Mouse (Mus musculus) forebrain, postnatal 0 days (tissue): Measurements from ENCODE around the gene Pou2f3. TPM values are rescaled to one million over a fixed set of nuclear protein-coding genes. Genes with fewer than 3 reads are reported as not detected.
"Not testable (repeated sequence)": the region's sequence is repeated elsewhere in the genome, so short reads cannot be mapped to it uniquely, and the experiment has no call there.

Experiments
- ATAC-seq: fragments of 200-750 bp; cut with Nextera tagmentation; 2 replicates; pipeline ENCODE4 v1.8.0; 2017; ENCODE audit warnings: mild to moderate bottlenecking, moderate library complexity
- DNase-seq: peaks from one replicate; pipeline ENCODE4 v3.0.0-alpha.2; 2015
- H3K27ac ChIP-seq: fragments of 300-500 bp; sonication (generic); 2 replicates; pipeline ENCODE4 v1.5.1; 2014; ENCODE audit warnings: low read depth, mild to moderate bottlenecking, antibody characterized with exemption, low read length, moderate library complexity, mixed read lengths
- H3K27me3 ChIP-seq: fragments of 300-500 bp; sonication (generic); 2 replicates; pipeline ENCODE4 v1.6.1; 2014; ENCODE audit warnings: mild to moderate bottlenecking, low read length, mixed read lengths; ENCODE audit not compliant: insufficient read depth
- H3K36me3 ChIP-seq: fragments of 300-500 bp; sonication (generic); 2 replicates; pipeline ENCODE4 v1.6.1; 2014; ENCODE audit warnings: mild to moderate bottlenecking, moderate library complexity; ENCODE audit not compliant: insufficient read depth
- H3K4me1 ChIP-seq: fragments of 300-500 bp; sonication (generic); 2 replicates; pipeline ENCODE4 v1.6.1; 2014; ENCODE audit warnings: antibody characterized with exemption; ENCODE audit not compliant: insufficient read depth
- H3K4me2 ChIP-seq: fragments of 300-500 bp; sonication (generic); 2 replicates; pipeline ENCODE4 v1.6.1; 2014; ENCODE audit warnings: low read depth, mild to moderate bottlenecking, moderate library complexity
- H3K4me3 ChIP-seq: fragments of 300-500 bp; sonication (generic); 2 replicates; pipeline ENCODE4 v1.5.1; 2014; ENCODE audit warnings: low read depth, low read length, mixed read lengths
- H3K9ac ChIP-seq: fragments of 300-500 bp; sonication (generic); 2 replicates; pipeline ENCODE4 v1.6.1; 2014; ENCODE audit warnings: mild to moderate bottlenecking
- H3K9me3 ChIP-seq: fragments of 300-500 bp; sonication (generic); 2 replicates; pipeline ENCODE4 v1.6.1; 2016; ENCODE audit warnings: low read length
- CTCF ChIP-seq: sonication (generic); IDR thresholded peaks from 2 replicates; pipeline ENCODE4 v1.5.1; 2016; ENCODE audit warnings: antibody characterized with exemption, control low read depth, low read depth
- WGBS: fragments of 180-500 bp; shearing (Covaris S2); extraction: QIAGEN DNeasy Blood & Tissue Kit; methylation state at CpG from one replicate; pipeline ENCODE4 v1.1.7; 2014; 5-methylcytosine and 5-hydroxymethylcytosine counted together
- polyA plus RNA-seq: library from polyadenylated mRNA; unstranded; fragments of >200 nt; fragmentation: Nextera tagmentation; extraction: Ambion mirVana; gene quantifications from 2 replicates; pipeline ENCODE4 v1.2.1, GENCODE M21; 2015
- total RNA-seq: library from RNA; depleted of rRNA; stranded (reverse); fragments of >200 nt; gene quantifications from 2 replicates; pipeline ENCODE4 v1.2.3, GENCODE M21; 2014

Gene Pou2f3
- total and polyA plus RNA-seq, 2 experiments from 2014 or later: not detected

DNA sequence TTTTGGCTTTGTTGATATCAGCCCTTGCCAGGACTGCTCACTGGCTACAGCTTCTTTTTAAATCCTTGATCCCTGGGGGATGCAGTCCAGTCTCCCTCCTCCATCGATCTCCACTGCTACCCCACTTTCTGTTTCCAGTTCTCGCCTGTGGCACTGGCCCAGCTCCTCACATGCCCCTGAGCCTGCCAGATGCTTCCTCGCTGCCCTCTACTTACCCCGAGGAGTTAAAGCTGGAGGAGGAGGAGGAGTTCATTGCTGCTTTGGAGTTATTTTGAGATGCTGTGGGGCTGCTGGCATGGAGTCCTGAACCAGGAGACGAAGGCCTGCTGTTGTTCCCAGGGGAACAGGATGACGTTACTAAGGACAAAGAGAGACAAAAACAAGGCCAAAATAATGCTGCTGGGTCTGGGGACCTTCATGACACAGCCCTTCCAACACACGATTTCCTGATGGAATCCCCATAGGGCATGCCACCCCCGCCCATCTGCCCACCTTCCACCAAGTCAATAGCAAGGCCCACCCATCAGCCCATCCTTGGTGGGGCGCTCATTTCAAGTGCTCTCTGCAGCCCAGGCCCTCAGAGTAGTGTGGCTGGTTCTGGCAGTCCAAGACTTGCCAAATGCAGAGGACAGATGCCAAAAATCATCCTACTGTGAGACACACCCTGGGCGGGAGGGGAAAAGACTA, 82.9 kb downstream of the Pou2f3 start:
- H3K4me1 ChIP-seq: no peaks in the 10 kb centered on the region
- no peak overlapping the region for H3K9ac ChIP-seq
- H3K9me3 ChIP-seq: no peaks in the 10 kb centered on the region
- H3K27ac ChIP-seq: no peak overlapping the region
- H3K4me3 ChIP-seq: no peak overlapping the region
- H3K36me3 ChIP-seq: no peaks in the 10 kb centered on the region
- TF ChIP-seq CTCF: no peak
- H3K27me3 ChIP-seq: no peaks in the 10 kb centered on the region
- WGBS: 61% methylated on average over 10 of the region's 10 CpGs
- ATAC-seq (no peak), DNase-seq (no peak)
- no peak overlapping the region for H3K4me2 ChIP-seq

DNA sequence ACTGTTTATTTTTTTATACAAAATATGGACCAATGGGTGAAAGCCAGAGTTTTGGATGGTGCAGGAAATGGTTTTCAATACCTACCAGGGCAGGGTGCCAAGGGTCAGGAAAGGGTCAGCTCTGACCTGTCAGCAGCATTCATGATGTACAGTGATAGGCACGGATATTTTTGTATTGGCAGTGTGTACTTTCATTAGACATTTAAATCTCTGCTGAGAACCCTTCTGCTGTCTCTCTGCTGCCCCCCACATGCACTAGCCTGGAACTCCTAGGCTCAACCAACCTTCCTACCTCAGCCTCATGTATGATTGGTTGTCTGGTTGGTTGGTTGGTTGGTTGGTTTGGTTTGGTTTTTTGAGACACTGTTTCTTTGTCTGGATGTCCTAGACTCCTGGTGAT, 87.8 kb downstream of the Pou2f3 start:
- 36% methylated on average over 1 of the region's 1 CpGs for WGBS
- Histone ChIP-seq H3K9ac (no peak overlapping the region), H3K4me2 (no peak overlapping the region), H3K27ac (no peak overlapping the region), H3K27me3 (no peaks in the 10 kb centered on the region), H3K4me1 (no peaks in the 10 kb centered on the region), H3K36me3 (no peaks in the 10 kb centered on the region), H3K9me3 (no peaks in the 10 kb centered on the region), H3K4me3 (no peak overlapping the region)
- TF ChIP-seq CTCF: peak; percentile 22
- DNase-seq (no peak), ATAC-seq (no peak)

DNA sequence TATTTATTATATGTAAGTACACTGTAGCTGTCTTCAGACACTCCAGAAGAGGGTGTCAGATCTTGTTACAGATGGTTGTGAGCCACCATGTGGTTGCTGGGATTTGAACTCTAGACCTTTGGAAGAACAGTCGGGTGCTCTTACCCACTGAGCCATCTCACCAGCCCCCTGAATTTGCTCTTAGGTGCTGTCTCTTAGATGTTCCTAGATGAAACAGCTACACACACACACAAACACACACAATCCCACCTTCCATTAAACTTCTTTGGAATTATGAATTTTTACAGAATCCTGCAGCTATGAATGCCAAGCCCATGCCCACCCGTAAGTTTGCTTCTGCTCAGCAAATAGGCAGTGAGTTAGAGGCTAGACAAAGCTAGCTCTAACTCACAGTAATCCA, 88.2 kb downstream of the Pou2f3 start:
- H3K4me3 ChIP-seq, H3K4me1 ChIP-seq, DNase-seq, H3K4me2 ChIP-seq, H3K36me3 ChIP-seq, ATAC-seq, H3K27ac ChIP-seq, H3K9ac ChIP-seq, H3K27me3 ChIP-seq, H3K9me3 ChIP-seq: not testable (repeated sequence)
- WGBS: 94% methylated on average over 2 of the region's 2 CpGs

DNA sequence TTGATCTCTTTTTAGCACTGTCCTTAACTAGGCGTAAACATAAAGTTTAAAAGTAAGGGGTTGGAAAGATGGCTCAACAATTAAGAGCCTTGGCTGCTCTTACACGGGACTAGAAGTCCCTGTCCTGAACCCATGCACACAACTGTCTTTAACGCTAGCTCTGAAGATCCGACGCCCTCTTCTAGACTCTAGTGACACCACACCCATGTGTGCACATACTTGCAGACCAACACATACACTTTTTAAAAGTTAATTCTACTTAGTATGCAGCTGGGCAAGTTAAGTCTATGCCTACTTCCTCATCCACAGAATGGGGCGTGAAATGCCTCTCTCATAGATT, 93.2 kb downstream of the Pou2f3 start:
- Histone ChIP-seq H3K9me3 (no peaks in the 10 kb centered on the region), H3K4me1 (0 out of 2 replicates have a peak, but pooled peaks cover 4% of the 10 kb centered on the region), H3K4me3 (peak overlapping the region; percentile 68; the same call in 1 of the 2 replicates), H3K27ac (peak overlapping the region; percentile 9; the same call in 1 of the 2 replicates), H3K4me2 (peak overlapping the region; percentile 72), H3K27me3 (no peaks in the 10 kb centered on the region), H3K9ac (no peak overlapping the region), H3K36me3 (0 out of 2 replicates have a peak, but pooled peaks cover 5% of the 10 kb centered on the region)
- DNase-seq: no peak
- no peak for TF ChIP-seq CTCF
- no peak for ATAC-seq
- WGBS: 83% methylated on average over 6 of the region's 6 CpGs

DNA sequence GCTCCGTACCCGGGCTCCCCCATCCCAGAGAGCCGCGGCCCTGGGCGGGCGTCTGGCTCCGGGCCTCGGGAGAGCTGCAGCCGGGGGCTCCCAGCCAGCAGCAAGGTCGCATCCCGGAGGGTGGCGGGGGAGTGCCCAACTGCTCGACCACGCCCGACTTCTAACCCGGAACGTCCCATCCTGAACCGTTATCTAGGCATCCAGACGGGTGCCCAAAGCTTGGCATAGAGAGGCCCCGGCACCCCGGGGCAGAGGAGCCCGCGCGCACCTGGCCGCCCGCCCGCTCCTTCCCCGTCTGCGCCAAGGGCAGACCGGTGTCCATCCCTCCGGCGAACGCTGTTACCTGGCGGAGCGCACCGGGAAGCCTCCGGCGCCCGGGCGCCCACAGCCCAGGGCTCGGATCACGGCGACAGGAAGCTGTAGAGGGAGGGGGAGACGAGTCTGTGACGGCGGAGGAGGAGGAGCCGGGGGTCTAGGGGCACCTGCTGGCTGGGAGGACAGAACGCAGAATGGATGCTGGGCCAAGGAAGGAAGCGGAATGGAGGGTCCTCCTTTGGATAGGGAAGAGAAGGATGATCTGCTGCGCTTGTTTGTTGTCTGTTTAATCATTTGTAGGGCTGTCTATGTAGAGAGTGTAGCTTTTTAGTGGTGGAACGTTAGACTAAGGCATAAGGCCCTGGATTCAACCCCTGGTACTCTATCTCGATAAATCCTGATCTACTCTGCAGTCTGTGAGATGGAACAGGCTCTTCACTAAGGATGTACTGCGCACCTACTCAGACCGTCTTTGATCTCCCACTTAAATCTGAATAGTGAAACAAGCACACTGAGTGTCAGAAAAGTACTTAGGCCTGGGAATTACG, 93.8 kb downstream of the Pou2f3 start, which contains the start of gene Tmem136:
Tmem136 (minus strand) TSS at position 437 of the 863 bp plus-strand sequence.
- TF ChIP-seq CTCF: peak; percentile 54
- WGBS: 3% methylated on average over 55 of the region's 55 CpGs
- Histone ChIP-seq H3K27me3 (no peaks in the 10 kb centered on the region), H3K4me1 (0 out of 2 replicates have a peak, but pooled peaks cover 4% of the 10 kb centered on the region), H3K36me3 (peaks cover 11% of the 10 kb centered on the region), H3K9ac (peak within 1 kb of the TSS; percentile 83), H3K9me3 (no peaks in the 10 kb centered on the region), H3K4me3 (peak within 1 kb of the TSS; percentile 68), H3K27ac (peak within 1 kb of the TSS; percentile 9), H3K4me2 (peak within 1 kb of the TSS; percentile 72)
- DNase-seq (peak; percentile 87), ATAC-seq (peak; percentile 99)

DNA sequence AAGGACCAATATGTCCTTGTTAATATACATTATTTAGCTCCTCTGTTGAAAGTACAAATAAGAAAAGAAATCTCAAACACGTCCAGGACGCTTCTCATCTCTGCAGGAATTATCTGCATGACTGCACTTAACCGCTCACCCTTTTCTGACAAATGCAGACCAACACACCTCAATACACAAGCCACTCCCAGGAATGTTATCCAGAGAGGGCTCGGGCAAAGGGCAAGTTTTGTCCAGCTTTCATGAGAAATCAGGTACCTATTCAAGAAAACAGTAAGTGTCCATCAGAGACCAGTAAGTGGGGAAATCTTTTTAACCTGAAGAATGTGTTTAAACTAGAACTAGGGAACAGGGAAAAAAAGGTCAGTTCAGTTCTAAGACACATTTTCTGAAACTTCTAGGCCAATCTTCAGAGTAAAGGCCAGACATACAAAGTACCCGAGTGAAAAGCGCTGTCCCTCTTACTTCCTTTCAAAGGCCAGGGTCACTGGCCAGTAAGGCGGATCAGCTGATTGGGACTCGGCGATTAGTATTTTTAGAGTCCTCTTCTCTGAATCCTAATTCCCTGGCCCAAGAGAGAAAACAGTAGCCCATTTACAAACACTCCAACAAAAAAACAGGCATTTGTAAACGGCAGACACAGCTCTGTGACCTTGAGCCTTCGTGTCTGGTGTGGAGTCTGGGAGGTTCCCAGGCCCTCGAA, 94.6 kb downstream of the Pou2f3 start:
- DNase-seq (no peak), ATAC-seq (peak; percentile 1; the same call in 1 of the 2 replicates)
- Histone ChIP-seq H3K27ac (0 out of 2 replicates have a peak overlapping the region, but pooled peaks have one; percentile 9), H3K4me3 (peak overlapping the region; percentile 68), H3K36me3 (peaks cover 19% of the 10 kb centered on the region), H3K9me3 (no peaks in the 10 kb centered on the region), H3K4me1 (0 out of 2 replicates have a peak, but pooled peaks cover 4% of the 10 kb centered on the region), H3K9ac (peak overlapping the region; percentile 83), H3K27me3 (no peaks in the 10 kb centered on the region), H3K4me2 (peak overlapping the region; percentile 72)
- TF ChIP-seq CTCF: no peak
- WGBS: 9% methylated on average over 12 of the region's 12 CpGs
